Mouse (Mus musculus): Measurements from ENCODE around the gene Wdfy4.
A peak's percentile ranks its signal among the peaks of the same experiment; 100 is the strongest.

Wdfy4 gene

GRCm38 (mm10) chr14:33185068-33185800, at the start of gene Wdfy4:
Gene Wdfy4, minus strand, starts transcription at chr14:33185508.
- DNase-seq (ENCODE audit: low spot score), result no peak

- no peak for DNase-seq (ENCODE audit: low spot score)
Observed at GRCm38 (mm10) chr14:33232048-33232447, 46.7 kb upstream of the Wdfy4 start.

GRCm38 (mm10) chr14:33231311-33231710, 46.0 kb upstream of the Wdfy4 start:
- no peak for DNase-seq (ENCODE audit: low spot score)

- DNase-seq (ENCODE audit: low spot score), result no peak
Observed at GRCm38 (mm10) chr14:33230672-33231071, 45.4 kb upstream of the Wdfy4 start.

- no peak for DNase-seq (ENCODE audit: low spot score)
Observed at GRCm38 (mm10) chr14:33225235-33225634, 39.9 kb upstream of the Wdfy4 start.

GRCm38 (mm10) chr14:33216343-33217208, 31.3 kb upstream of the Wdfy4 start:
- DNase-seq (ENCODE audit: low spot score), result no peak

GRCm38 (mm10) chr14:33215163-33215562, 29.9 kb upstream of the Wdfy4 start:
- peak; percentile 0 for DNase-seq (ENCODE audit: low spot score)

GRCm38 (mm10) chr14:33214767-33215128, 29.4 kb upstream of the Wdfy4 start:
- peak; percentile 35 for DNase-seq (ENCODE audit: low spot score)

GRCm38 (mm10) chr14:33213823-33214766, 28.8 kb upstream of the Wdfy4 start, which contains the start of gene Arhgap22:
Gene Arhgap22, plus strand, starts transcription at chr14:33214026.
- DNase-seq (ENCODE audit: low spot score), result peak; percentile 93

- DNase-seq (ENCODE audit: low spot score), result peak; percentile 28
Observed at GRCm38 (mm10) chr14:33212958-33213309, 27.6 kb upstream of the Wdfy4 start.

GRCm38 (mm10) chr14:33212271-33212957, 27.1 kb upstream of the Wdfy4 start:
- peak; percentile 24 for DNase-seq (ENCODE audit: low spot score)

GRCm38 (mm10) chr14:33210806-33211205, 25.5 kb upstream of the Wdfy4 start:
- DNase-seq (ENCODE audit: low spot score), result peak; percentile 5

GRCm38 (mm10) chr14:33208331-33208730, 23.0 kb upstream of the Wdfy4 start:
- DNase-seq (ENCODE audit: low spot score), result no peak

GRCm38 (mm10) chr14:33207011-33207410, 21.7 kb upstream of the Wdfy4 start:
- DNase-seq (ENCODE audit: low spot score), result peak; percentile 38

GRCm38 (mm10) chr14:33205280-33205965, 20.1 kb upstream of the Wdfy4 start:
- no peak for DNase-seq (ENCODE audit: low spot score)

- DNase-seq (ENCODE audit: low spot score), result no peak
Observed at GRCm38 (mm10) chr14:33203777-33204176, 18.5 kb upstream of the Wdfy4 start.

- no peak for DNase-seq (ENCODE audit: low spot score)
Observed at GRCm38 (mm10) chr14:33202885-33203284, 17.6 kb upstream of the Wdfy4 start.

- no peak for DNase-seq (ENCODE audit: low spot score)
Observed at GRCm38 (mm10) chr14:33202161-33202560, 16.9 kb upstream of the Wdfy4 start.

- DNase-seq (ENCODE audit: low spot score), result no peak
Observed at GRCm38 (mm10) chr14:33194241-33194640, 8.9 kb upstream of the Wdfy4 start.

GRCm38 (mm10) chr14:33193762-33194161, 8.5 kb upstream of the Wdfy4 start:
- no peak for DNase-seq (ENCODE audit: low spot score)

- no peak for DNase-seq (ENCODE audit: low spot score)
Observed at GRCm38 (mm10) chr14:33190646-33191045, 5.3 kb upstream of the Wdfy4 start.

All from testis, postnatal 10 days (tissue).